Mouse (Mus musculus) cortical plate, adult 2 months (tissue): ENCODE results near the gene Hecw1. TPM values are rescaled to one million over a fixed set of nuclear protein-coding genes. Genes with fewer than 3 reads are reported as not detected.

Experiments used
- H3K27ac ChIP-seq: fragments of 200-500 bp; 2 replicates; pipeline ENCODE4 v1.5.1; 2012; ENCODE audit warnings: low read length, control low read depth, inconsistent platforms; ENCODE audit not compliant: insufficient read depth
- H3K4me1 ChIP-seq: fragments of 200-500 bp; 2 replicates; pipeline ENCODE4 v1.6.1; 2011; ENCODE audit warnings: low read length; ENCODE audit not compliant: control insufficient read depth, insufficient read depth
- H3K4me3 ChIP-seq: fragments of 200-500 bp; 2 replicates; pipeline ENCODE4 v1.5.1; 2011; ENCODE audit warnings: mild to moderate bottlenecking, low read length, control low read depth; ENCODE audit not compliant: insufficient read depth
- CTCF ChIP-seq: fragments of 200-500 bp; IDR thresholded peaks from 2 replicates; pipeline ENCODE4 v1.5.1; 2011; ENCODE audit warnings: mild to moderate bottlenecking, control low read depth, low read length; ENCODE audit not compliant: insufficient read depth; ENCODE audit errors: extremely low read depth
- POLR2A ChIP-seq: fragments of 200-500 bp; IDR thresholded peaks from 2 replicates; pipeline ENCODE4 v1.6.1; 2011; ENCODE audit warnings: mild to moderate bottlenecking, low read length, control low read depth; ENCODE audit not compliant: insufficient read depth; ENCODE audit errors: extremely low read depth
- polyA plus RNA-seq: library from polyadenylated mRNA; depleted of rRNA; stranded (reverse); fragments of >200 nt; gene quantifications from 2 replicates; pipeline ENCODE4 v1.2.3, GENCODE M21; 2012; rRNA removed

Hecw1 gene
- polyA plus RNA-seq: 36.8 and 37.9 TPM in 2 replicates

DNA sequence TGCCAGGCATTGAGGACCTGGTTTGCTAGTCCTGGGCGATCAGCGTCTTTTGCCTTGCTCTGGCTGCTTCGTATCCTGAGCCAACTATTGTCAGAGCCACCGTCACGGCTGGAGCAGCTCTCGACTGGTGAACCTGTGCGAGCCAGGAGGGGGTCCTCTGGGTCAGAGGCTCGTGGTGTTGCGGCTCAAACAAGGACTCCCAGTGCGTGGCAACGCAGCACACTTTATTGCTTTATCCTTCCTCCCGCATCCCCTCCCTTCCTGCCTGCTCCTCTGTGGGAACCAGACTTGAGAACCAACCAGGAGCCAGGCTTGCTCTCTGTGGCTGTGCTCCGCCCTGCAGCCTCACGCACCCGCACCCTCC lies at the start of gene Hecw1:
Gene Hecw1 (minus strand): TSS at position 323 of the 364 bp plus-strand sequence.
- Histone ChIP-seq H3K27ac (peak within 1 kb of the TSS; percentile 86), H3K4me1 (peaks cover 2% of the 10 kb centered on the region; the same call in 1 of the 2 replicates), H3K4me3 (peak within 1 kb of the TSS; percentile 84)
- TF ChIP-seq POLR2A: peak; percentile 90
- no peak for TF ChIP-seq CTCF

DNA sequence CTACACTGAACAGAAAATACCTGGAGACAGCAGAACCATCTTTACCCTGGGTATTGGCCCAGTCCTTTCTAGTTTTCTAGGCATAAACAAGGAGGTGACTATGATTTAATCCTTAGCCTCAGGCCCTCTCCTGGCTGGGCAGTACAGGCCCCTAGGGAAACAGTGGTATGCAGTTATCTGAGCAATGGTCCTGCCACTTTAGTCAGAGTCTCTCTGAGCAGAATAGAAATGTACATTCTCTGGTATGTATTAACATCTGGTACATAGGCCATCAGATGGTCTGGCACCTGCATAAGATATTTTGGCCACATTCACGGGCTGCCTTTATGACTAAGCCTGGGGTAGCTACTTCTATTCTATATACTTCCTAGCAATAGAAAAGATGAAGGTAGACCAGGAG lies 38.3 kb upstream of the Hecw1 start:
- Histone ChIP-seq H3K27ac (no peak overlapping the region), H3K4me3 (no peak overlapping the region), H3K4me1 (no peaks in the 10 kb centered on the region)
- no peak for TF ChIP-seq CTCF

DNA sequence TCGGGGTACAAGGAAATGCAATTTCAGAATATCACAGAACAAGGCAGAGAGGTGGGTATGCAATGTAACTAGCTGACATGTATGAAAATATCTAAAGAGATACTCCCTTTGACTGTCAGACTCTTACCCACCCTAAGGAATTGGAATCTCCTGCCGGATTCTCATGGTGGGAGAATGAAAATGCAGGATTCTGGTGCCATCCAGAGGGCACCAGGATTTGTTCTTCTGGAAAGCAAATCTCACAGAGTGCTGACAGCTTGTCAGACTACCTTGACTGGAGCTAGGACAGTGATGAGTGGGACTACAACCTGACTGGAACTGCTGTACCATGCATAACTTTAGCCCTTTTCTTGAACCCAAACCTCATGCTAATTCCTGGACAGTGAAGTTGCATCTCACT lies 29.6 kb upstream of the Hecw1 start:
- Histone ChIP-seq H3K4me1 (no peaks in the 10 kb centered on the region), H3K4me3 (no peak overlapping the region), H3K27ac (no peak overlapping the region)
- no peak for TF ChIP-seq POLR2A
- TF ChIP-seq CTCF: peak; percentile 25; the same call in 1 of the 2 replicates

DNA sequence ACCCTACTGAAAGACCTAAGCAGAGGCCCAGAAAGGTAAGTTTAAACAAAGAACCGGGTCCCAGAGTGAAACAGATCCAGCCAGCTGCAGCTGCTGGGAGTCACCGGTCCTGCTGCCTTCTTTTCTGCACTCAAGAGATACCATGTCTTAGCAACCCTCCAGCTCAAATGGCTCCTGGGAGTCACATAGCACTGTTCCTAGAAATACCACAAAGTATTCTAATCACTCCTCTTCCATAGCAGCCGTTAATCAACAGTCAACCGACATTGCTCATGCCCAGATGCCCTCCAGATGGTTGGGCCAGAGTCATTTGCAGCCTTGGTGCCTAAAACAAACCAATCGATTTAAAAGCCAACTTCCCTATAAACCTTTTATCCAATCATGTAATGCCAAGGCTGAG lies 19.8 kb upstream of the Hecw1 start:
- Histone ChIP-seq H3K27ac (no peak overlapping the region), H3K4me1 (no peaks in the 10 kb centered on the region), H3K4me3 (no peak overlapping the region)
- TF ChIP-seq POLR2A: no peak
- no peak for TF ChIP-seq CTCF

DNA sequence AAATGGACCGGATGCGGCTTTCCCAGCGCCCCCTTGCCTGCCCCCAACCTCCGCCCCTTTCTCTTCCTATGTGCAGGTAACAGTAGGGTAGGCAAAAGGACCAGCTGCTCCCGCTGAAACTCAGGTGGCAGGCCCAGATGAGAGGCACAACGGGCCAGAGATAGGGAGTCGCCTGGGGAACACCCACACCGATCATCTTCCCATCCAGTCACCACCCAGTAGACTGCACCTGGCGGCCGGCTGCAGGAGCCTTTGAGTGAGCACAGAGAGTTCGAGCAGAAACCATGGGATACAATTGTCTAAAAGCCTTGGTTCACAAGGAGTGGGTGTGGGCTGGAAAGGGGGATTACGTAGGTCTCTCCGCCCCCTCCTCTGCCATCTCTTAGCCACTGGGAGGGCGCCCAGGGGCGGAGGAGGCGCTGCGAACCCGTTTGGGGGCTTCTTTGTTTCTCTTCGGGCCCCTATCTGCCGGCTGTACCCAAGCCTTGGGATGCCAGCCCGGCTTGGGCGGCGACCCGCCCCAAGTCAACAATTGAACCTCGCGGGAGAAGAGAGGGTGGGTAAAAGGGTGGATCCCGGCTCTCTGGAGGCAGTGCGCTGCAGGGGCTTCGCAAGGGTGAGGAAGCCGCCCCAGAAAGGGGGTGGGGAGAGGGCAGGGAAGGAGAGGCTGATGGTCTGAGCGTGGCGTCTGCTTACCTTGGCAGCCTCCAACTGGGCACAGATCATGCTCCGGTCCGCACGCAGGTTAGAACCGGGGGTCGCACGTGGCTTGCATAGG lies 711 bp downstream of the Hecw1 start:
- Histone ChIP-seq H3K4me3 (peak overlapping the region; percentile 84), H3K27ac (peak overlapping the region; percentile 86), H3K4me1 (peaks cover 2% of the 10 kb centered on the region; the same call in 1 of the 2 replicates)
- no peak for TF ChIP-seq CTCF
- 0 out of 2 replicates have a peak, but pooled peaks have one; percentile 20 for TF ChIP-seq POLR2A

DNA sequence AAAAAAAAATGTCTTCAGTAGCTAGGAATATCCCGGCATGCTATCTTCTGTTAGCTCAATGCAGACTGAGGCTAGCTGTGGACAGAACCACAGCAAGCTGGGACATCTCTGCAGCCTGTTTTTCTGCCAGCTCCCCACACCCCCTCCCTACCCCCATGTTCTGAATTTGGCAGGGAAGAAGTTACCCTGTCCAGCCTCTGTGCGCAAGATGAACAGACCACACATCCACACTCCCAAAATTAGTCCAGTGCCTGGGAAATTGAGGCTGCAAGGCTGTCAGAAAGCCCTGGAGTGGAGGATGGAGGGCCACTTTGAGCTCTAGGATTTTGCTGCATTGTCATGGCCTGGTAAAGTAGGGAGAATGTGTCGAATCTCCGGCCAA lies 1.3 kb downstream of the Hecw1 start:
- TF ChIP-seq POLR2A: peak; percentile 48
- no peak for TF ChIP-seq CTCF
- peak overlapping the region; percentile 84 for H3K4me3 ChIP-seq
- peaks cover 4% of the 10 kb centered on the region for H3K4me1 ChIP-seq
- peak overlapping the region; percentile 86 for H3K27ac ChIP-seq

DNA sequence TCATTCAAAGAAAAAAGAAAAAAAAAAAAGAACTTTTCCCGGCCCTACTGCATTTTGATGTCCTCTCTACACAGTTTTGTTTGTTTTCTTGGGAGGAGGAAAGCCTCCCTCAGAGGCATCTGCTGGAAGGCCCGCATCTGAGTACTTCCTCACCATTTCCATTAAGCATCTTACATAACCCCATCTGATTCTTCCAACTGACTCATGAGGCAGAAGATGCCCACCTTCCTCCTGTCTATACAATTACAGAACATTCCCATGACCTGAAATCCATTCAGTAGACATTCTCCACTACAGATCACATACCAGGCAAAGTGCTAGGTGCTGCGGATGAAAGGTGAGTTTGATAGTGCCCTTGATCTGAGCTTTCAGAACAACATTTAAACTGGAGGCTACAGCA lies 3.4 kb downstream of the Hecw1 start:
- TF ChIP-seq CTCF (no peak), POLR2A (no peak)
- Histone ChIP-seq H3K4me1 (peaks cover 4% of the 10 kb centered on the region), H3K4me3 (peak overlapping the region; percentile 84), H3K27ac (0 out of 2 replicates have a peak overlapping the region, but pooled peaks have one; percentile 45)

DNA sequence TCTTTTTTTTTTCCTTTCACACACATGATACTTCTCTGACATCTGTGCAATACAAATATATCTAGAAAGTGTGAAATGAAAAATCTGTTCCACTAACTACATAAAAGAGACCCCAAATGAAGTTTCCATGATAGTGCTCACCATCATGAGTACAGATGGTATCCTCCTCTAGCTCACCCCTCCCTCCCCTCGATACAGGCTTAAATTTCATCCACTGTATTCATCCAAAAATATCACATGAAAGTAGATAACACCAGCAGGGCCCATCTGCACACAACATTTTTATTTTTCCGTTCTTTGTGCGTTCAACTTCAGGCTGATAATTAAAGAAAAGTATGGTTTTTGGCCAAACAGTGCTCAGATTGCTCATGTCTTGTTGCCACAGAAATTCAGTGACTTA lies 5.5 kb downstream of the Hecw1 start:
- Histone ChIP-seq H3K4me1 (peaks cover 4% of the 10 kb centered on the region), H3K27ac (no peak overlapping the region), H3K4me3 (no peak overlapping the region)
- TF ChIP-seq POLR2A (no peak), CTCF (no peak)

DNA sequence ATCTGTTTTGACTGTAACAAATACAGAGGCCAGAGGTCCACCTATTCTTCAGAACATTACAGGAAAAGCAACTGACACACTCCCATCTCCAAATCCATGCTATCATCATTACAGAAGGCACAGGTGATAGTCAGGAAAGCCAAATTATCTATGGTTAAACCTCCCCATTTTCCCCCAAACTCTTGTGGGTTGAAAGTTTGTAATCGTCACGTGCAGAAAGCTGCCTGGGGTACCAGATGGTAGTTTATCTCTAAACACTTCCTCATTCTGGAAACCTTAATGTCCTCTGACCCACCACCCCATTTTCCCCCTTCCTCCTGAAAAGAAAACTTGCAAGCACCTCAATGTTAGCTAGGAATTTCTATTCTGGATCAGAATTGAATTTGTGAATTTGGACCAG lies 7.9 kb downstream of the Hecw1 start:
- Histone ChIP-seq H3K27ac (no peak overlapping the region), H3K4me3 (no peak overlapping the region), H3K4me1 (peaks cover 4% of the 10 kb centered on the region)
- TF ChIP-seq CTCF: no peak
- no peak for TF ChIP-seq POLR2A

DNA sequence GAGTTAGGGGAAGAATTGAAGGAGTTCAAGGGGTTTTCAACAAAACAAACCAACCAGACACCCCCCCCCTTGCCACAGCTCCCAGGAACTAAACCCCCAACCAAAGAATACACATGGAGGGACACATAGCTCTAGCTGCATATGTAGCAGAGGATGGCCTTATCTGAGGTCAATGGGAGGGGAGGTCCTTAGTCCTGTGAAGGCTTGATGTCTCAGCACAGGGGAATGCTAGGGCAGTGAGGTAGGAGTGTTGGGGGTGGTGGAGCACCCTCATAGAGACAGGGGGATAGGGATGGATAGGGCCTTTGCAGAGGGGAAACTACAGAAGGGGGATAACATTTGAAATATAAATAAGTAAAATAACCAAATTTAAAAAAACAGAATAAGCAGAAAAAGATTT lies 9.1 kb downstream of the Hecw1 start:
- Histone ChIP-seq H3K4me1 (peaks cover 4% of the 10 kb centered on the region), H3K27ac (no peak overlapping the region), H3K4me3 (no peak overlapping the region)
- TF ChIP-seq CTCF (no peak), POLR2A (no peak)

DNA sequence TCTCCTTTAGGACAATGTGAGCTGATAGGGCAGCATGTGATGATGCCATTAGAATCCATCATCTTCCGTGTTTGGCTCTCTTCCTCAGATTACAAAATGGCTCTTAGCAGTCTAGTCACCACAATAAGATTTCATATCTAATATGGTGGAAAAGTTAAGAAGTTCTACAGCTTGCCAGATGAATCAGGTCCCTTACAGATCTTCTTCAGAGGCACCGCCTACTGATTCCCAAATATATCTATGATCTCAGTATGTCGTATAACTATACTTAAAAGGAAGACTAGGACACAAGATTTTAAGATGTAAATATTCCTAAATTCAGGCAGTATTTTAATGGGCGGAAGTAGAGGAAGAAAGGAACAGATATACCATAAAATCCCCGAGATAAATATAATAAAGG lies 16.3 kb downstream of the Hecw1 start:
- Histone ChIP-seq H3K4me3 (no peak overlapping the region), H3K4me1 (no peaks in the 10 kb centered on the region), H3K27ac (no peak overlapping the region)
- TF ChIP-seq POLR2A (no peak), CTCF (no peak)
